Mouse (Mus musculus): Measurements from ENCODE around the gene Smco3.

The Smco3 gene

GRCm38 (mm10) chr6:136820381-136820780, 14.9 kb downstream of the Smco3 start:
- no peak for TF ChIP-seq POU5F1 (IDR thresholded peaks at IDR 0.05; ENCODE audit: borderline replicate concordance, low read length)
- TF ChIP-seq CTCF (conservative IDR thresholded peaks at IDR 0.05; ENCODE audit: low read length), result no peak
- no peak for TF ChIP-seq NANOG (IDR thresholded peaks at IDR 0.05; ENCODE audit: borderline replicate concordance, low read length)
- H3K27me3 ChIP-seq (ENCODE audit: insufficient read depth, low read length), result no peaks in the 10 kb centered on the region
- H3K4me1 ChIP-seq (replicated peaks; ENCODE audit: low read depth, low read length), result peaks cover 55% of the 10 kb centered on the region
- H3K4me3 ChIP-seq (replicated peaks; ENCODE audit: low read length), result no peak overlapping the region
- no peaks in the 10 kb centered on the region for H3K9me3 ChIP-seq (ENCODE audit: low read length)
- peaks cover 91% of the 10 kb centered on the region for H3K36me3 ChIP-seq (ENCODE audit: insufficient read depth, low read length)

GRCm38 (mm10) chr6:136817549-136817948, 17.7 kb downstream of the Smco3 start:
- no peak for TF ChIP-seq POU5F1 (IDR thresholded peaks at IDR 0.05; ENCODE audit: borderline replicate concordance, low read length)
- no peak for TF ChIP-seq NANOG (IDR thresholded peaks at IDR 0.05; ENCODE audit: borderline replicate concordance, low read length)
- TF ChIP-seq CTCF (conservative IDR thresholded peaks at IDR 0.05; ENCODE audit: low read length), result no peak
- H3K4me1 ChIP-seq (replicated peaks; ENCODE audit: low read depth, low read length), result peaks cover 71% of the 10 kb centered on the region
- 0 out of 2 replicates have a peak overlapping the region, but pooled peaks have one; percentile 7 for H3K4me3 ChIP-seq (replicated peaks; ENCODE audit: low read length)
- H3K9me3 ChIP-seq (ENCODE audit: low read length), result no peaks in the 10 kb centered on the region
- peaks cover 92% of the 10 kb centered on the region for H3K36me3 ChIP-seq (ENCODE audit: insufficient read depth, low read length)
- H3K27me3 ChIP-seq (ENCODE audit: insufficient read depth, low read length), result no peaks in the 10 kb centered on the region

GRCm38 (mm10) chr6:136816826-136817225, 18.4 kb downstream of the Smco3 start:
- H3K36me3 ChIP-seq (ENCODE audit: insufficient read depth, low read length), result peaks cover 92% of the 10 kb centered on the region
- H3K4me1 ChIP-seq (replicated peaks; ENCODE audit: low read depth, low read length), result peaks cover 72% of the 10 kb centered on the region
- H3K27me3 ChIP-seq (ENCODE audit: insufficient read depth, low read length), result no peaks in the 10 kb centered on the region
- no peak for TF ChIP-seq CTCF (conservative IDR thresholded peaks at IDR 0.05; ENCODE audit: low read length)
- TF ChIP-seq NANOG (IDR thresholded peaks at IDR 0.05; ENCODE audit: borderline replicate concordance, low read length), result no peak
- TF ChIP-seq POU5F1 (IDR thresholded peaks at IDR 0.05; ENCODE audit: borderline replicate concordance, low read length), result no peak
- peak overlapping the region; percentile 68 for H3K4me3 ChIP-seq (replicated peaks; ENCODE audit: low read length)
- H3K9me3 ChIP-seq (ENCODE audit: low read length), result no peaks in the 10 kb centered on the region

- Histone ChIP-seq H3K27me3 (ENCODE audit: insufficient read depth, low read length) (no peaks in the 10 kb centered on the region), H3K4me1 (replicated peaks; ENCODE audit: low read depth, low read length) (peaks cover 76% of the 10 kb centered on the region), H3K36me3 (ENCODE audit: insufficient read depth, low read length) (peaks cover 92% of the 10 kb centered on the region), H3K4me3 (replicated peaks; ENCODE audit: low read length) (no peak overlapping the region), H3K9me3 (ENCODE audit: low read length) (no peaks in the 10 kb centered on the region)
- TF ChIP-seq POU5F1 (IDR thresholded peaks at IDR 0.05; ENCODE audit: borderline replicate concordance, low read length), result no peak
Measured at GRCm38 (mm10) chr6:136815381-136815780, 19.9 kb downstream of the Smco3 start.

- no peaks in the 10 kb centered on the region for H3K9me3 ChIP-seq (ENCODE audit: low read length)
- TF ChIP-seq NANOG (IDR thresholded peaks at IDR 0.05; ENCODE audit: borderline replicate concordance, low read length) (no peak), CTCF (conservative IDR thresholded peaks at IDR 0.05; ENCODE audit: low read length) (no peak), POU5F1 (IDR thresholded peaks at IDR 0.05; ENCODE audit: borderline replicate concordance, low read length) (no peak)
- no peak overlapping the region for H3K4me3 ChIP-seq (replicated peaks; ENCODE audit: low read length)
- no peaks in the 10 kb centered on the region for H3K27me3 ChIP-seq (ENCODE audit: insufficient read depth, low read length)
- H3K4me1 ChIP-seq (replicated peaks; ENCODE audit: low read depth, low read length), result peaks cover 78% of the 10 kb centered on the region
- peaks cover 84% of the 10 kb centered on the region for H3K36me3 ChIP-seq (ENCODE audit: insufficient read depth, low read length)
Measured at GRCm38 (mm10) chr6:136813117-136813516, 22.1 kb downstream of the Smco3 start.

- H3K4me3 ChIP-seq (replicated peaks; ENCODE audit: low read length), result no peak overlapping the region
- no peaks in the 10 kb centered on the region for H3K9me3 ChIP-seq (ENCODE audit: low read length)
- TF ChIP-seq POU5F1 (IDR thresholded peaks at IDR 0.05; ENCODE audit: borderline replicate concordance, low read length) (no peak), CTCF (conservative IDR thresholded peaks at IDR 0.05; ENCODE audit: low read length) (no peak), NANOG (IDR thresholded peaks at IDR 0.05; ENCODE audit: borderline replicate concordance, low read length) (no peak)
- no peaks in the 10 kb centered on the region for H3K27me3 ChIP-seq (ENCODE audit: insufficient read depth, low read length)
- peaks cover 65% of the 10 kb centered on the region for H3K36me3 ChIP-seq (ENCODE audit: insufficient read depth, low read length)
- peaks cover 75% of the 10 kb centered on the region for H3K4me1 ChIP-seq (replicated peaks; ENCODE audit: low read depth, low read length)
Measured at GRCm38 (mm10) chr6:136811196-136811595, 24.1 kb downstream of the Smco3 start.

GRCm38 (mm10) chr6:136809673-136810072, 25.6 kb downstream of the Smco3 start:
- H3K4me3 ChIP-seq (replicated peaks; ENCODE audit: low read length), result peak overlapping the region; percentile 88
- H3K4me1 ChIP-seq (replicated peaks; ENCODE audit: low read depth, low read length), result peaks cover 70% of the 10 kb centered on the region
- no peaks in the 10 kb centered on the region for H3K27me3 ChIP-seq (ENCODE audit: insufficient read depth, low read length)
- no peaks in the 10 kb centered on the region for H3K9me3 ChIP-seq (ENCODE audit: low read length)
- peaks cover 52% of the 10 kb centered on the region for H3K36me3 ChIP-seq (ENCODE audit: insufficient read depth, low read length)
- no peak for TF ChIP-seq NANOG (IDR thresholded peaks at IDR 0.05; ENCODE audit: borderline replicate concordance, low read length)
- no peak for TF ChIP-seq CTCF (conservative IDR thresholded peaks at IDR 0.05; ENCODE audit: low read length)
- TF ChIP-seq POU5F1 (IDR thresholded peaks at IDR 0.05; ENCODE audit: borderline replicate concordance, low read length), result no peak

GRCm38 (mm10) chr6:136809077-136809476, 26.2 kb downstream of the Smco3 start:
- Histone ChIP-seq H3K9me3 (ENCODE audit: low read length) (no peaks in the 10 kb centered on the region), H3K4me1 (replicated peaks; ENCODE audit: low read depth, low read length) (peaks cover 67% of the 10 kb centered on the region), H3K4me3 (replicated peaks; ENCODE audit: low read length) (peak overlapping the region; percentile 88), H3K27me3 (ENCODE audit: insufficient read depth, low read length) (no peaks in the 10 kb centered on the region), H3K36me3 (ENCODE audit: insufficient read depth, low read length) (peaks cover 46% of the 10 kb centered on the region)
- TF ChIP-seq CTCF (conservative IDR thresholded peaks at IDR 0.05; ENCODE audit: low read length) (no peak), NANOG (IDR thresholded peaks at IDR 0.05; ENCODE audit: borderline replicate concordance, low read length) (no peak), POU5F1 (IDR thresholded peaks at IDR 0.05; ENCODE audit: borderline replicate concordance, low read length) (no peak)

GRCm38 (mm10) chr6:136808631-136809046, 26.6 kb downstream of the Smco3 start:
- no peaks in the 10 kb centered on the region for H3K9me3 ChIP-seq (ENCODE audit: low read length)
- no peak for TF ChIP-seq POU5F1 (IDR thresholded peaks at IDR 0.05; ENCODE audit: borderline replicate concordance, low read length)
- TF ChIP-seq CTCF (conservative IDR thresholded peaks at IDR 0.05; ENCODE audit: low read length), result no peak
- no peak for TF ChIP-seq NANOG (IDR thresholded peaks at IDR 0.05; ENCODE audit: borderline replicate concordance, low read length)
- H3K27me3 ChIP-seq (ENCODE audit: insufficient read depth, low read length), result no peaks in the 10 kb centered on the region
- H3K4me3 ChIP-seq (replicated peaks; ENCODE audit: low read length), result peak overlapping the region; percentile 88
- peaks cover 62% of the 10 kb centered on the region for H3K4me1 ChIP-seq (replicated peaks; ENCODE audit: low read depth, low read length)
- H3K36me3 ChIP-seq (ENCODE audit: insufficient read depth, low read length), result peaks cover 41% of the 10 kb centered on the region
